Mouse (Mus musculus) forebrain, embryonic 12.5 days (tissue): ENCODE measurements at regions not wholly inside any gene's neighbourhood (a gene's known extent, or its start where the extent isn't known, plus 50 kb on each side); places are given as distances from the start of the nearest gene placed in this dataset.

Experiments used
- ATAC-seq: fragments of 200-750 bp; cut with Nextera tagmentation; 2 replicates; pipeline ENCODE4 v1.8.0; 2017; ENCODE audit warnings: moderate TSS enrichment; ENCODE audit not compliant: low FRiP score
- H3K27ac ChIP-seq: fragments of 300-500 bp; sonication (generic); 2 replicates; pipeline ENCODE4 v1.5.1; 2016; ENCODE audit warnings: mild to moderate bottlenecking
- H3K27me3 ChIP-seq: fragments of 300-500 bp; sonication (generic); 2 replicates; pipeline ENCODE4 v1.6.1; 2016; ENCODE audit warnings: mild to moderate bottlenecking
- H3K36me3 ChIP-seq: fragments of 300-500 bp; sonication (generic); replicated peaks from 2 replicates; pipeline ENCODE4 v1.6.1; 2016; ENCODE audit warnings: mild to moderate bottlenecking
- H3K4me1 ChIP-seq: fragments of 300-500 bp; sonication (generic); 2 replicates; pipeline ENCODE4 v1.6.1; 2016
- H3K4me2 ChIP-seq: fragments of 300-500 bp; sonication (generic); 2 replicates; pipeline ENCODE4 v1.6.1; 2016; ENCODE audit warnings: mild to moderate bottlenecking, moderate library complexity
- H3K4me3 ChIP-seq: fragments of 300-500 bp; sonication (generic); replicated peaks from 2 replicates; pipeline ENCODE4 v1.5.1; 2016; ENCODE audit warnings: mild to moderate bottlenecking
- H3K9ac ChIP-seq: fragments of 300-500 bp; sonication (generic); 2 replicates; pipeline ENCODE4 v1.6.1; 2016; ENCODE audit warnings: mild to moderate bottlenecking
- H3K9me3 ChIP-seq: fragments of 300-500 bp; sonication (generic); 2 replicates; pipeline ENCODE4 v1.6.1; 2016
- WGBS: fragments of 180-500 bp; shearing (Covaris S2); methylation state at CpG from one replicate; pipeline ENCODE4 v1.1.7; 2016; 5-methylcytosine and 5-hydroxymethylcytosine counted together

- H3K4me3 ChIP-seq = no peak overlapping the region
- H3K4me1 ChIP-seq = peaks cover 9% of the 10 kb centered on the region
- H3K4me2 ChIP-seq = no peak overlapping the region
- H3K36me3 ChIP-seq = no peaks in the 10 kb centered on the region
- no peak for ATAC-seq
- 76% methylated on average over 5 of the region's 5 CpGs for WGBS
- H3K27me3 ChIP-seq = 0 out of 2 replicates have a peak, but pooled peaks cover 7% of the 10 kb centered on the region
- H3K27ac ChIP-seq = no peak overlapping the region
- H3K9ac ChIP-seq = no peak overlapping the region
- no peaks in the 10 kb centered on the region for H3K9me3 ChIP-seq
These were observed 202.6 kb downstream of the Wdr11 start for GRCm38 (mm10) chr7:129794276-129794675.

DNA sequence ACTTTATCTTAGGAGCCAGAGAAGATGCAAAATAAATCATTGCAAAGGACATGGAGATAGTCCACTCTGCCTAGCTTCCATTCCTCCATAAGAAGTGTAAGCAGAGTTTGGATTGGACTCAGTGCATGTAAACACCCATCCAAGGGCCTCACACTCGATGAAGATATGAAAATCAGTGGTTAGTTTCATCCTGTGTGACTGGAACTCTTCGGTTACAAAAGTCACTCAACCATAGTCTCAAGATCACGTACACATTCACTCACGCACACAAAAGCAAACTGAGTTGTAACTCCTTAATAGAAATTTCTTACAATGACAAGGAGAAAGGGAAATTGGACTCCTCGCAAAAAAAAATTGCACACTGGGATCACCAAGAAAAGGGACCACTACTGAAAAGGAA lies 206.9 kb downstream of the Wdr11 start:
- Histone ChIP-seq H3K4me3 (no peak overlapping the region), H3K9ac (no peak overlapping the region), H3K27ac (no peak overlapping the region), H3K4me2 (no peak overlapping the region), H3K4me1 (peaks cover 28% of the 10 kb centered on the region), H3K9me3 (no peaks in the 10 kb centered on the region), H3K27me3 (peaks cover 5% of the 10 kb centered on the region; the same call in 1 of the 2 replicates), H3K36me3 (no peaks in the 10 kb centered on the region)
- no peak for ATAC-seq
- WGBS = 90% methylated on average over 5 of the region's 5 CpGs

GRCm38 (mm10) chr7:129800461-129800867 lies 208.8 kb downstream of the Wdr11 start:
- ATAC-seq = no peak
- 73% methylated on average over 6 of the region's 6 CpGs for WGBS
- H3K27ac ChIP-seq = no peak overlapping the region
- no peak overlapping the region for H3K4me2 ChIP-seq
- H3K4me1 ChIP-seq = peaks cover 24% of the 10 kb centered on the region
- H3K9ac ChIP-seq = no peak overlapping the region
- H3K27me3 ChIP-seq = peaks cover 12% of the 10 kb centered on the region; the same call in 1 of the 2 replicates
- no peaks in the 10 kb centered on the region for H3K9me3 ChIP-seq
- no peaks in the 10 kb centered on the region for H3K36me3 ChIP-seq
- no peak overlapping the region for H3K4me3 ChIP-seq

DNA sequence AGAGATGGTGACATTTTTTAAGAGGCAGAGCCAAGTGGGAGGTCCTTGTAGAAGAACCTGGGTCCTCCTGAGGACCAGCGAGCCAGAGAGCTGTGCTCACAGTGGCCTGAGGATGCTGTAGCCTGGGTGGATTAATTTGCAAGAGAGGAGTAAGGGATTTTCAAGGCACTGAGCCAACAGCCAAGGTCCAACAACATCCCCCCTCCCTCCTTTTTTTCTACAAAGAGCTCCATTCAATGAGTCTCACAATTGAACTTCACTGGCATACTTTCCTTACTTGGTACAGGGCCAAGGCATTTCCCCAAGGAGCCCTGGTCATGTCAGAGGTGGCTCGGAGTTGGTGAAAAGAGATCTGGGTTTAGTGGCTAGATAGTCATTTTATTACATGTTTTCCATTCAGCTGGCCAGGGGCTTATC lies 209.8 kb downstream of the Wdr11 start:
- Histone ChIP-seq H3K4me2 (peak overlapping the region; percentile 0; the same call in 1 of the 2 replicates), H3K27ac (peak overlapping the region; percentile 42; the same call in 1 of the 2 replicates)

DNA sequence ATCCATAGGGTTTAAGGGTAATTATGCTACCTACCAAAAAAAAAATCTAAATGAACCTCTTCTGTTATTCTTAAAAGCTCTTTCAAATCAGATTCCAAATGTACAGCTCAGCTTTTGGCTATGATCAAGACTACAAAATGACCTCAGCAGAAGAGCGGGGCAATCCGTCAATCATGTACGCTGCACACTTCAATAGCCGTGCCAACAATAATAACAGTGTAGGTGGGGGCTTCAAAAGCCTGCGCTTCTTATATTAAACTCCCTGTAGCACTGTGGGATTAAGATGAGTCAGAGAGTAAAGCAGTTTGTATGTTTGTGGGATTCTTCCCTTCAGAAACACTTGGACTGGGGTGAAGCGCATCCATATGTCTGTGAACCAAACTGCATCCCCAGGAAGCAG lies 210.5 kb downstream of the Wdr11 start:
- no peak for ATAC-seq
- WGBS = 53% methylated on average over 6 of the region's 6 CpGs
- Histone ChIP-seq H3K4me2 (no peak overlapping the region), H3K4me1 (peaks cover 23% of the 10 kb centered on the region), H3K9me3 (no peaks in the 10 kb centered on the region), H3K36me3 (no peaks in the 10 kb centered on the region), H3K9ac (no peak overlapping the region), H3K4me3 (no peak overlapping the region), H3K27me3 (peaks cover 12% of the 10 kb centered on the region; the same call in 1 of the 2 replicates), H3K27ac (0 out of 2 replicates have a peak overlapping the region, but pooled peaks have one; percentile 42)

More for the DNA sequence above, 209.8 kb downstream of the Wdr11 start:
- H3K36me3 ChIP-seq = no peaks in the 10 kb centered on the region
- peaks cover 12% of the 10 kb centered on the region; the same call in 1 of the 2 replicates for H3K27me3 ChIP-seq
- H3K4me3 ChIP-seq = no peak overlapping the region
- ATAC-seq = peak; percentile 82
- WGBS = 35% methylated on average over 2 of the region's 2 CpGs
- no peaks in the 10 kb centered on the region for H3K9me3 ChIP-seq
- H3K4me1 ChIP-seq = peaks cover 23% of the 10 kb centered on the region
- no peak overlapping the region for H3K9ac ChIP-seq

GRCm38 (mm10) chr7:129805340-129805739 lies 213.7 kb downstream of the Wdr11 start:
- peaks cover 23% of the 10 kb centered on the region for H3K4me1 ChIP-seq
- peaks cover 8% of the 10 kb centered on the region; the same call in 1 of the 2 replicates for H3K27me3 ChIP-seq
- 83% methylated on average over 5 of the region's 5 CpGs for WGBS
- no peak overlapping the region for H3K4me2 ChIP-seq
- H3K36me3 ChIP-seq = no peaks in the 10 kb centered on the region
- H3K9me3 ChIP-seq = no peaks in the 10 kb centered on the region
- H3K4me3 ChIP-seq = no peak overlapping the region
- no peak overlapping the region for H3K9ac ChIP-seq
- no peak overlapping the region for H3K27ac ChIP-seq
- ATAC-seq = no peak

DNA sequence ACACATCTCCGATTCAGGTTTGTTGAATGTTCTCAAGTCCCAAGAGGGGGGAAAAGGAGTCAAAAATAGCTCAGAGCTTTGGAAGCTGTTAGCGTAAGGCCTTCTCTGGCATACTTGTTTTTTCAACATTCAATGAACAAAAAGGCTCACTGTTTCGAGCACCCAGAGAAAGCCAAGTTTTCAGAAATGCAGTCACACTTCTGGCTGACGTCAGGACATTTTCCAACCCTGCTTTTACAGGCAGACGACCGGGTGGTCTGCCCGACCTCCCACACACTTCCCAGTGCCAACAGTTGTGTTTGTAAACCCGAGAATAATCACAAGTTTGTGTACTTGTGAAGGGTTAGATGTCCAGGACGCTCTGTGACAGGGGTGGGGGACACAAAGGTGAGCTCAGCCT lies 218.5 kb downstream of the Wdr11 start:
- Histone ChIP-seq H3K27me3 (no peaks in the 10 kb centered on the region), H3K9me3 (no peaks in the 10 kb centered on the region), H3K4me3 (no peak overlapping the region), H3K9ac (no peak overlapping the region), H3K4me1 (no peaks in the 10 kb centered on the region), H3K27ac (no peak overlapping the region), H3K4me2 (no peak overlapping the region), H3K36me3 (no peaks in the 10 kb centered on the region)
- WGBS = 77% methylated on average over 9 of the region's 9 CpGs
- no peak for ATAC-seq

GRCm38 (mm10) chr7:129810565-129810964 lies 218.9 kb downstream of the Wdr11 start:
- H3K27me3 ChIP-seq = no peaks in the 10 kb centered on the region
- no peak overlapping the region for H3K4me3 ChIP-seq
- H3K4me2 ChIP-seq = no peak overlapping the region
- no peak for ATAC-seq
- no peak overlapping the region for H3K9ac ChIP-seq
- H3K27ac ChIP-seq = no peak overlapping the region
- no peaks in the 10 kb centered on the region for H3K4me1 ChIP-seq
- 92% methylated on average over 4 of the region's 4 CpGs for WGBS
- H3K9me3 ChIP-seq = no peaks in the 10 kb centered on the region
- no peaks in the 10 kb centered on the region for H3K36me3 ChIP-seq

DNA sequence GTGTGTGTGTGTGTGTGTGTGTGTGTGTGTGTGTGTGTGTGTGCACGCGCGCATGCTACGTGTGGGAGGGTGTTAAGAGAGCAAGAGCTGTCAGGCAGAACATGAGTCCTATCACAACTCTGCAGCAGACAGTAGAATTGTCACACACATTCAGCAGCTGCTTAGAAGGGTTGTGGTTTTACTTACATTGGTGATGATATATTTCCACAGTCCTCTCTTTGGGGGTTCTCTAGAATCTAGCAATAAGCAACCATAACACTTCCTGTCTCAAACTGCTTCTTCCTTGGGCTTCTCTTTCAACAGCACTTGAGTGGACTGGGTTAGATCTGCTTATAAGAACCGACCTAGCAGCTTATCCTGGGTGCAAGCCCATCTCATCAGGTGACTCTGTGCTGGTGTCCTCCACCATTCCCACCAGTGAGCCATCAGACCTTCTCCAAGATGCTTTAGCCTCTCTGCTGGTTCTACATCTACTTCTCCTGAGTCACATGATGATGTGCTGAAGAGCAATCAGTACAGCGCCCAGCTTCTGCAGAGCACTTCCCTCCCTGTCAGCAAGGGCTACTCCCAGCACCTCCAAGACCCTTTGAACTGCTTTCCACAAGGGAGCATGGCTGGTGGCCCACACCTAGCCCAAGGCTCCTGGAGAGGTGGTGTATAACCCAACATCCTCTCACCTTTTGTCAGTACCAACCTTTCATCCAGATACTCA lies 222.6 kb downstream of the Wdr11 start:
- Histone ChIP-seq H3K9me3 (no peaks in the 10 kb centered on the region), H3K27me3 (no peaks in the 10 kb centered on the region), H3K4me3 (no peak overlapping the region), H3K4me1 (no peaks in the 10 kb centered on the region), H3K9ac (no peak overlapping the region), H3K27ac (no peak overlapping the region), H3K36me3 (no peaks in the 10 kb centered on the region), H3K4me2 (no peak overlapping the region)
- 92% methylated on average over 5 of the region's 6 CpGs for WGBS
- ATAC-seq = no peak

GRCm38 (mm10) chr7:129818833-129819232 lies 227.2 kb downstream of the Wdr11 start:
- no peaks in the 10 kb centered on the region for H3K4me1 ChIP-seq
- no peak overlapping the region for H3K27ac ChIP-seq
- H3K4me3 ChIP-seq = no peak overlapping the region
- no peaks in the 10 kb centered on the region for H3K27me3 ChIP-seq
- H3K36me3 ChIP-seq = no peaks in the 10 kb centered on the region
- no peak overlapping the region for H3K4me2 ChIP-seq
- H3K9ac ChIP-seq = no peak overlapping the region
- H3K9me3 ChIP-seq = no peaks in the 10 kb centered on the region
- no peak for ATAC-seq
- 88% methylated on average over 2 of the region's 2 CpGs for WGBS

DNA sequence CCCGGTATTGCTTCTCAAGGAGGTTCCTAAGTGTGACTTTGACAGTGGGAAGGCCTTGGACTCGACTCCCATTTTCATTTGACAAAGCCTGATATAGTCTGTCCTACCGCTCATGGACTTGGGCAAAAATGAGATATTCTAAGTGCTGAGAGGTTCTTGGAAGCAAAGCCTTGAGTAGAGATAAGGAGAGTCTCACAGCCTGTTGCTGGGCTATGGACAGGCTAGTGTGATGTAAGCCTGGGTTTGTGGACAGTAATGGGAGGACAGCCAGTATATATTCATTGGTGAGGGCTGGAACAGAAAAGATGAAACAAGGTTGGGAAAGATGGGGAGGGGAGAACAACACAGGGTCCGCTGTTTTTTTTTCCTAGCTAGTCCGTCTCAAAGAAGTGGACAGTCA lies 228.0 kb downstream of the Wdr11 start:
- 77% methylated on average over 5 of the region's 5 CpGs for WGBS
- Histone ChIP-seq H3K27me3 (no peaks in the 10 kb centered on the region), H3K9me3 (no peaks in the 10 kb centered on the region), H3K36me3 (no peaks in the 10 kb centered on the region), H3K9ac (no peak overlapping the region), H3K4me2 (no peak overlapping the region), H3K4me1 (no peaks in the 10 kb centered on the region), H3K4me3 (no peak overlapping the region), H3K27ac (no peak overlapping the region)
- no peak for ATAC-seq

DNA sequence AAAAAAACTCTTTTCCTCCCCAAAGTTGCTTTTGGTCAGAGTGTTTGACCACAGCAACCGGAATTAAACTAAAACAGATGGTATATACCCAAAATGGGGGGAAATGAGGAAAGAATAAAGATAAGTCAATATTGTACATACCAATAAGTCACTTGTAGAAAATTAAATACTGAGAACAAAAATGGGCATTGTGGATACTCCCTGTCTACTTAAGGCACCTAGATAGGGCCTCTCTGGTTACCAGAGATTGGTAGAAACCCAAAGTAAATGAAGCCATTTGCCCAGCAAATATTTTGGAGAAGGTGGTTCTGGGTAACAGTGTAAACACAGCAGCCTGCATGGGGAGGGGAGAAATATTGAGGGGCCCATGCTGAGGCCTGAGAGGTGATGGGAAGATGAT lies 237.3 kb downstream of the Wdr11 start:
- Histone ChIP-seq H3K27me3 (peaks cover 12% of the 10 kb centered on the region; the same call in 1 of the 2 replicates), H3K4me2 (no peak overlapping the region), H3K27ac (no peak overlapping the region), H3K9me3 (no peaks in the 10 kb centered on the region), H3K36me3 (no peaks in the 10 kb centered on the region), H3K4me3 (no peak overlapping the region), H3K9ac (no peak overlapping the region), H3K4me1 (peaks cover 6% of the 10 kb centered on the region; the same call in 1 of the 2 replicates)
- 90% methylated on average over 1 of the region's 1 CpGs for WGBS
- ATAC-seq = no peak

DNA sequence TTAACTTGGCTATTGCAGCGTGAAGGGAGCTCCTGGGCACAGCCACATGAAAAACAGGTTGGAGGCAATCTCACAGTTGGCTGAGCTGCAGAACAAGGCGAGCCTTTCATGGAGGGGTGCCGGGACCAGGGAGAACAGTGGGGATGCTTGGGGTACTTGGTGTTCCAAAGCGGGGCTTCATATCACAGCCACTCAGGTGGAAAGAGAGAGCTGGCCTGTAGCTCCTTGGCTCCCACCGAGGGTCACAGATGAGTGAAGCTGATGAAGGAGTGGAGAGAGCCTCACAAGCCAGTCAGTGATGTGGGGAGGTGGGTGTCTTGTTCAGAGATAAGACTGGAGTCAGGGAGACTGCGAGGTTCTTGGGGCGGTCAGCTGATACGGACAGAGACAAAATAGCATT lies 241.2 kb downstream of the Wdr11 start:
- Histone ChIP-seq H3K4me2 (no peak overlapping the region), H3K4me3 (no peak overlapping the region), H3K36me3 (no peaks in the 10 kb centered on the region), H3K9ac (no peak overlapping the region), H3K4me1 (0 out of 2 replicates have a peak, but pooled peaks cover 3% of the 10 kb centered on the region), H3K9me3 (no peaks in the 10 kb centered on the region), H3K27ac (no peak overlapping the region), H3K27me3 (peaks cover 9% of the 10 kb centered on the region; the same call in 1 of the 2 replicates)
- no peak for ATAC-seq
- 88% methylated on average over 8 of the region's 8 CpGs for WGBS
